Mouse (Mus musculus): ENCODE data around the gene Lrmda. TPM values are rescaled to one million over a fixed set of nuclear protein-coding genes. Genes with fewer than 3 reads are reported as not detected.

Gene Lrmda
- polyA plus RNA-seq, 1 experiment from 2014 or later, result 0.20 TPM

GRCm38 (mm10) chr14:22849108-22849507 is 829.6 kb downstream of the Lrmda start:
- 85% methylated on average over 2 of the region's 2 CpGs for WGBS
- DNase-seq (ENCODE audit: extremely low spot score, low spot score), result no peak

GRCm38 (mm10) chr14:22860631-22861030 is 841.1 kb downstream of the Lrmda start:
- Histone ChIP-seq H3K27me3 (ENCODE audit: poor library complexity, severe bottlenecking) (no peaks in the 10 kb centered on the region), H3K27ac (peak overlapping the region; percentile 11; the same call in 1 of the 2 replicates)
- WGBS, result 35% methylated on average over 4 of the region's 4 CpGs

More at GRCm38 (mm10) chr14:22849108-22849507, 829.6 kb downstream of the Lrmda start:
- H3K27me3 ChIP-seq (ENCODE audit: poor library complexity, severe bottlenecking), result no peaks in the 10 kb centered on the region
- H3K36me3 ChIP-seq (replicated peaks), result no peaks in the 10 kb centered on the region
- H3K4me1 ChIP-seq, result no peaks in the 10 kb centered on the region
- H3K9me3 ChIP-seq, result no peaks in the 10 kb centered on the region
- H3K4me3 ChIP-seq, result no peak overlapping the region
- no peak overlapping the region for H3K27ac ChIP-seq

GRCm38 (mm10) chr14:22864132-22864531 is 844.6 kb downstream of the Lrmda start:
- WGBS, result 82% methylated on average over 7 of the region's 7 CpGs
- no peak for DNase-seq (ENCODE audit: extremely low spot score, low spot score)
- Histone ChIP-seq H3K4me3 (no peak overlapping the region), H3K27ac (no peak overlapping the region), H3K36me3 (replicated peaks) (no peaks in the 10 kb centered on the region), H3K27me3 (ENCODE audit: poor library complexity, severe bottlenecking) (no peaks in the 10 kb centered on the region), H3K4me1 (peaks cover 15% of the 10 kb centered on the region), H3K9me3 (no peaks in the 10 kb centered on the region)

More at GRCm38 (mm10) chr14:22860631-22861030, 841.1 kb downstream of the Lrmda start:
- no peak overlapping the region for H3K4me3 ChIP-seq
- no peaks in the 10 kb centered on the region for H3K9me3 ChIP-seq
- no peak for DNase-seq (ENCODE audit: extremely low spot score, low spot score)
- H3K36me3 ChIP-seq (replicated peaks), result no peaks in the 10 kb centered on the region
- peaks cover 20% of the 10 kb centered on the region for H3K4me1 ChIP-seq

GRCm38 (mm10) chr14:22874584-22874983 is 855.1 kb downstream of the Lrmda start:
- no peak overlapping the region for H3K4me3 ChIP-seq
- H3K4me1 ChIP-seq, result peaks cover 4% of the 10 kb centered on the region; the same call in 1 of the 2 replicates
- no peaks in the 10 kb centered on the region for H3K27me3 ChIP-seq (ENCODE audit: poor library complexity, severe bottlenecking)
- DNase-seq (ENCODE audit: extremely low spot score, low spot score), result no peak
- whole genome bisulfite sequencing, result 82% methylated on average over 3 of the region's 3 CpGs
- no peak overlapping the region for H3K27ac ChIP-seq
- H3K36me3 ChIP-seq (replicated peaks), result no peaks in the 10 kb centered on the region
- no peaks in the 10 kb centered on the region for H3K9me3 ChIP-seq

- DNase-seq (ENCODE audit: extremely low spot score, low spot score), result no peak
- Histone ChIP-seq H3K27me3 (ENCODE audit: poor library complexity, severe bottlenecking) (no peaks in the 10 kb centered on the region), H3K36me3 (replicated peaks) (no peaks in the 10 kb centered on the region), H3K4me1 (no peaks in the 10 kb centered on the region), H3K27ac (no peak overlapping the region), H3K4me3 (no peak overlapping the region), H3K9me3 (no peaks in the 10 kb centered on the region)
- 89% methylated on average over 3 of the region's 3 CpGs for WGBS
These were observed 867.7 kb downstream of the Lrmda start for GRCm38 (mm10) chr14:22887182-22887581.

GRCm38 (mm10) chr14:22899312-22899711 is 879.8 kb downstream of the Lrmda start:
- 96% methylated on average over 1 of the region's 1 CpGs for WGBS
- Histone ChIP-seq H3K9me3 (no peaks in the 10 kb centered on the region), H3K27ac (no peak overlapping the region), H3K4me1 (no peaks in the 10 kb centered on the region), H3K4me3 (no peak overlapping the region), H3K36me3 (replicated peaks) (no peaks in the 10 kb centered on the region), H3K27me3 (ENCODE audit: poor library complexity, severe bottlenecking) (no peaks in the 10 kb centered on the region)
- DNase-seq (ENCODE audit: extremely low spot score, low spot score), result no peak

GRCm38 (mm10) chr14:22902116-22902515 is 882.6 kb downstream of the Lrmda start:
- Histone ChIP-seq H3K9me3 (no peaks in the 10 kb centered on the region), H3K27me3 (ENCODE audit: poor library complexity, severe bottlenecking) (0 out of 2 replicates have a peak, but pooled peaks cover 4% of the 10 kb centered on the region), H3K4me1 (peaks cover 8% of the 10 kb centered on the region), H3K27ac (no peak overlapping the region), H3K4me3 (no peak overlapping the region), H3K36me3 (replicated peaks) (no peaks in the 10 kb centered on the region)
- no peak for DNase-seq (ENCODE audit: extremely low spot score, low spot score)
- 89% methylated on average over 1 of the region's 1 CpGs for WGBS

GRCm38 (mm10) chr14:22902914-22903313 is 883.4 kb downstream of the Lrmda start:
- DNase-seq (ENCODE audit: extremely low spot score, low spot score), result no peak

GRCm38 (mm10) chr14:22905741-22906667 is 886.5 kb downstream of the Lrmda start:
- H3K4me1 ChIP-seq, result peaks cover 20% of the 10 kb centered on the region
- H3K9me3 ChIP-seq, result no peaks in the 10 kb centered on the region
- H3K36me3 ChIP-seq (replicated peaks), result no peaks in the 10 kb centered on the region
- H3K4me3 ChIP-seq, result no peak overlapping the region
- 0 out of 2 replicates have a peak, but pooled peaks cover 4% of the 10 kb centered on the region for H3K27me3 ChIP-seq (ENCODE audit: poor library complexity, severe bottlenecking)
- WGBS, result 88% methylated on average over 7 of the region's 7 CpGs
- H3K27ac ChIP-seq, result no peak overlapping the region
- DNase-seq (ENCODE audit: extremely low spot score, low spot score), result no peak

More at GRCm38 (mm10) chr14:22902914-22903313, 883.4 kb downstream of the Lrmda start:
- 90% methylated on average over 2 of the region's 2 CpGs for WGBS
- no peak overlapping the region for H3K4me3 ChIP-seq
- no peaks in the 10 kb centered on the region for H3K36me3 ChIP-seq (replicated peaks)
- no peaks in the 10 kb centered on the region for H3K9me3 ChIP-seq
- no peak overlapping the region for H3K27ac ChIP-seq
- peaks cover 16% of the 10 kb centered on the region for H3K4me1 ChIP-seq
- 0 out of 2 replicates have a peak, but pooled peaks cover 4% of the 10 kb centered on the region for H3K27me3 ChIP-seq (ENCODE audit: poor library complexity, severe bottlenecking)

GRCm38 (mm10) chr14:22906716-22907115 is 887.2 kb downstream of the Lrmda start:
- 77% methylated on average over 4 of the region's 4 CpGs for WGBS
- H3K36me3 ChIP-seq (replicated peaks), result no peaks in the 10 kb centered on the region
- 0 out of 2 replicates have a peak, but pooled peaks cover 4% of the 10 kb centered on the region for H3K27me3 ChIP-seq (ENCODE audit: poor library complexity, severe bottlenecking)
- H3K27ac ChIP-seq, result peak overlapping the region; percentile 16; the same call in 1 of the 2 replicates
- peaks cover 20% of the 10 kb centered on the region for H3K4me1 ChIP-seq
- H3K9me3 ChIP-seq, result no peaks in the 10 kb centered on the region
- H3K4me3 ChIP-seq, result no peak overlapping the region
- DNase-seq (ENCODE audit: extremely low spot score, low spot score), result no peak

- Histone ChIP-seq H3K27ac (no peak overlapping the region), H3K4me1 (peaks cover 20% of the 10 kb centered on the region), H3K9me3 (no peaks in the 10 kb centered on the region), H3K36me3 (replicated peaks) (no peaks in the 10 kb centered on the region), H3K27me3 (ENCODE audit: poor library complexity, severe bottlenecking) (0 out of 2 replicates have a peak, but pooled peaks cover 4% of the 10 kb centered on the region), H3K4me3 (no peak overlapping the region)
- 77% methylated on average over 4 of the region's 4 CpGs for WGBS
- DNase-seq (ENCODE audit: extremely low spot score, low spot score), result no peak
These were observed 887.7 kb downstream of the Lrmda start for GRCm38 (mm10) chr14:22907221-22907620.

GRCm38 (mm10) chr14:22908006-22908405 is 888.5 kb downstream of the Lrmda start:
- H3K27ac ChIP-seq, result no peak overlapping the region
- 72% methylated on average over 2 of the region's 2 CpGs for WGBS
- H3K4me1 ChIP-seq, result peaks cover 20% of the 10 kb centered on the region
- DNase-seq (ENCODE audit: extremely low spot score, low spot score), result no peak
- no peaks in the 10 kb centered on the region for H3K9me3 ChIP-seq
- 0 out of 2 replicates have a peak, but pooled peaks cover 4% of the 10 kb centered on the region for H3K27me3 ChIP-seq (ENCODE audit: poor library complexity, severe bottlenecking)
- no peaks in the 10 kb centered on the region for H3K36me3 ChIP-seq (replicated peaks)
- H3K4me3 ChIP-seq, result no peak overlapping the region

- no peaks in the 10 kb centered on the region for H3K27me3 ChIP-seq (ENCODE audit: poor library complexity, severe bottlenecking)
- WGBS, result 92% methylated on average over 3 of the region's 3 CpGs
- no peaks in the 10 kb centered on the region for H3K4me1 ChIP-seq
- no peaks in the 10 kb centered on the region for H3K9me3 ChIP-seq
- no peak for DNase-seq (ENCODE audit: extremely low spot score, low spot score)
- no peaks in the 10 kb centered on the region for H3K36me3 ChIP-seq (replicated peaks)
- no peak overlapping the region for H3K27ac ChIP-seq
- no peak overlapping the region for H3K4me3 ChIP-seq
These were observed 896.0 kb downstream of the Lrmda start for GRCm38 (mm10) chr14:22915463-22915862.

All from forebrain, embryonic 10.5 days (tissue).